Mouse (Mus musculus) C2C12 (cell line): ENCODE results near the gene Ptcra. TPM values are rescaled to one million over a fixed set of nuclear protein-coding genes. Genes with fewer than 3 reads are reported as not detected.

Experiments used
- H3K27me3 ChIP-seq: one replicate; pipeline ENCODE4 v1.6.1; 2011; ENCODE audit not compliant: control insufficient read depth, insufficient read depth, insufficient read length
- H3K36me3 ChIP-seq: one replicate; pipeline ENCODE4 v1.6.1; 2011; ENCODE audit not compliant: control insufficient read depth, insufficient read depth
- H3K4me3 ChIP-seq: one replicate; pipeline ENCODE4 v1.5.1; 2011; ENCODE audit warnings: mild to moderate bottlenecking, control low read depth; ENCODE audit not compliant: poor library complexity, insufficient read depth, severe bottlenecking
- H3K79me2 ChIP-seq: one replicate; pipeline ENCODE4 v1.6.1; 2011; ENCODE audit not compliant: control insufficient read depth, insufficient read depth
- H3K79me3 ChIP-seq: one replicate; pipeline ENCODE4 v1.6.1; 2011; ENCODE audit warnings: low read depth, control low read depth
- H3ac ChIP-seq: one replicate; pipeline ENCODE3; 2011; ENCODE audit warnings: low read depth; ENCODE audit not compliant: control insufficient read depth, insufficient read length
- CEBPB ChIP-seq: IDR thresholded peaks from one replicate; pipeline ENCODE4 v1.6.1; 2011; ENCODE audit warnings: low read depth, mild to moderate bottlenecking, control low read depth, moderate library complexity
- CTCF ChIP-seq: IDR thresholded peaks from one replicate; pipeline ENCODE4 v1.5.1; 2011; ENCODE audit not compliant: control insufficient read depth, insufficient read depth, insufficient read length
- FOSL1 ChIP-seq: IDR thresholded peaks from one replicate; pipeline ENCODE4 v1.8.0; 2011; ENCODE audit warnings: mild to moderate bottlenecking, low read length; ENCODE audit not compliant: poor library complexity, insufficient read depth, severe bottlenecking
- MAX ChIP-seq: IDR thresholded peaks from one replicate; pipeline ENCODE4 v1.6.1; 2011; ENCODE audit warnings: mild to moderate bottlenecking, control low read depth
- MYOD1 ChIP-seq: IDR thresholded peaks from one replicate; pipeline ENCODE4 v1.6.1; 2011; ENCODE audit warnings: low read depth; ENCODE audit not compliant: control insufficient read depth, insufficient read length
- MYOG ChIP-seq: IDR thresholded peaks from one replicate; pipeline ENCODE4 v1.6.1; 2011; ENCODE audit not compliant: control insufficient read depth, insufficient read length; ENCODE audit errors: extremely low read depth
- USF1 ChIP-seq: IDR thresholded peaks from one replicate; pipeline ENCODE4 v1.6.1; 2011; ENCODE audit warnings: low read depth, mild to moderate bottlenecking, control low read depth, moderate library complexity
- polyA plus RNA-seq: library from polyadenylated mRNA; unstranded; fragments of >200 nt; fragmentation: generic; extraction: Trizol; gene quantifications from one replicate; pipeline ENCODE4 v1.2.1, GENCODE M21; 2012; ENCODE audit warnings: missing spikeins

Gene Ptcra
- polyA plus RNA-seq, 1 experiment, result 0.06 TPM

DNA sequence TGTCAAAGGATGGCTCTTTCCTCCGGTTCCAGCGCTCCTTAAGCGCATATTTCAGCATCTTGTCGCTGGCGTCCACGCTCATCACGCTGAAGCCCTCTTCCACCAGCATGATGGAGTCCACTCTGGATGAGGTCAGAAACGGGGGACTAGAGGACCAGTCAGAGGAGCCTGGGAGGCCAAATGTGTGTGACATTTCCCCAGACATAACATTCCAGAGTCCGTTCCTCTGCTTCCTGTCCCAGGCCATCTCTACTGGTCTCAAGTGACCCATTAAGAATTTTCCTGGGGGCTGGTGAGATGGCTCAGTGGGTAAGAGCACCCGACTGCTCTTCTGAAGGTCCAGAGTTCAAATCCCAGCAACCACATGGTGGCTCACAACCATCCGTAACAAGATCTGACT, 36.2 kb downstream of the Ptcra start:
- no peaks in the 10 kb centered on the region for H3K79me3 ChIP-seq
- no peaks in the 10 kb centered on the region for H3K27me3 ChIP-seq
- TF ChIP-seq MYOD1, result no peak
- TF ChIP-seq MYOG, result no peak
- TF ChIP-seq CEBPB, result no peak
- TF ChIP-seq USF1, result no peak
- TF ChIP-seq FOSL1, result no peak
- no peaks in the 10 kb centered on the region for H3K36me3 ChIP-seq
- no peak overlapping the region for H3ac ChIP-seq
- no peaks in the 10 kb centered on the region for H3K79me2 ChIP-seq
- H3K4me3 ChIP-seq, result no peak overlapping the region

- H3ac ChIP-seq, result no peak overlapping the region
- H3K36me3 ChIP-seq, result no peaks in the 10 kb centered on the region
- H3K79me3 ChIP-seq, result no peaks in the 10 kb centered on the region
- H3K4me3 ChIP-seq, result no peak overlapping the region
- no peaks in the 10 kb centered on the region for H3K27me3 ChIP-seq
- TF ChIP-seq FOSL1, result no peak
- TF ChIP-seq MAX, result no peak
- TF ChIP-seq CEBPB, result peak; percentile 10
- H3K79me2 ChIP-seq, result no peaks in the 10 kb centered on the region
Observed at GRCm38 (mm10) chr17:46725731-46726645, 37.5 kb downstream of the Ptcra start.

DNA sequence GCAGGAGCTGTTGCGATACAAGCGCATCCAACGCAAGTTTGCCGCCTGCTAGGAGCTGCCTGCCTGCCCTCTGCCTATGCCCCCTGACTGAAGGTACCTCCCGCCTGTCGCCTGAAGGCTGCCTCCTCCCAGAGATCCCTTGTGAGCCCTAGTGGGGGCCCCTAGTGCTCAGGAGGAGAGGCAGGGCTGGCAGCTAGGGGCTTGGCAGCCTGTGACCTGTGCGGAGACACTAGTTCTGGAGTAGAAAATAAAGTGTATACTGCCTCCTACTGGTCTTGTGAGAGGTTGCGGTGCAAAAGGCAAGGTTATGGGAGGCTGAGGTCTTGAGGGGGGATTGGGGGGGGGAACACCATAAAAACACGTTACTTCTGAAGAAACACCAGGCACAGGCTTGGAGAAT, 38.2 kb downstream of the Ptcra start:
- Histone ChIP-seq H3K79me3 (no peaks in the 10 kb centered on the region), H3K79me2 (no peaks in the 10 kb centered on the region), H3ac (no peak overlapping the region), H3K4me3 (no peak overlapping the region), H3K27me3 (no peaks in the 10 kb centered on the region), H3K36me3 (no peaks in the 10 kb centered on the region)
- TF ChIP-seq MYOD1, result no peak
- TF ChIP-seq CEBPB, result no peak
- TF ChIP-seq CTCF, result peak; percentile 21
- no peak for TF ChIP-seq USF1

- Histone ChIP-seq H3K4me3 (no peak overlapping the region), H3K36me3 (no peaks in the 10 kb centered on the region), H3K79me3 (no peaks in the 10 kb centered on the region), H3K27me3 (no peaks in the 10 kb centered on the region), H3ac (no peak overlapping the region), H3K79me2 (no peaks in the 10 kb centered on the region)
- TF ChIP-seq CTCF (no peak), MYOG (no peak), MYOD1 (no peak), CEBPB (no peak), MAX (no peak), FOSL1 (no peak), USF1 (no peak)
Observed at GRCm38 (mm10) chr17:46724477-46725084, 38.9 kb downstream of the Ptcra start.

DNA sequence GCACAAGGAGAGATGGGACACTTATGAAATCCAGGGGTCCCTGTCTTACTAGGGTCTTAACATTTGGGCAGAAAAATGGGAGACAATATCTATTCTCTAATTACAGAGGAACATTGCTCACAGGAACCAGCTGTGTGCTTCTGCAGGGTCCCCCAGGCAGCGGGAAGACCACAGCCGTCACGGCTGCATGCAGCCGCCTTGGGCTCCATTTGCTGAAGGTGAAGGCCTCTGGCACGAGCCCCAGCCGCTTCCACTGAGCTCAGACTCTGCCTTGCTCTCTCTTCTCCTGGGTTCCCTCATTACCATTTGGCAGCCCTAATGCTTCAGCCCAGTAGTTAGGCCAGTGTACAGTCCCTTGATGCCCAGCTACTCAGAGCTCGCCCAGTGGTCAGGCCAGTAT, 42.4 kb downstream of the Ptcra start:
- Histone ChIP-seq H3K79me3 (no peaks in the 10 kb centered on the region), H3K36me3 (no peaks in the 10 kb centered on the region), H3ac (no peak overlapping the region), H3K4me3 (no peak overlapping the region), H3K27me3 (no peaks in the 10 kb centered on the region), H3K79me2 (no peaks in the 10 kb centered on the region)
- TF ChIP-seq CEBPB (no peak), MYOG (no peak), CTCF (no peak), FOSL1 (no peak)

DNA sequence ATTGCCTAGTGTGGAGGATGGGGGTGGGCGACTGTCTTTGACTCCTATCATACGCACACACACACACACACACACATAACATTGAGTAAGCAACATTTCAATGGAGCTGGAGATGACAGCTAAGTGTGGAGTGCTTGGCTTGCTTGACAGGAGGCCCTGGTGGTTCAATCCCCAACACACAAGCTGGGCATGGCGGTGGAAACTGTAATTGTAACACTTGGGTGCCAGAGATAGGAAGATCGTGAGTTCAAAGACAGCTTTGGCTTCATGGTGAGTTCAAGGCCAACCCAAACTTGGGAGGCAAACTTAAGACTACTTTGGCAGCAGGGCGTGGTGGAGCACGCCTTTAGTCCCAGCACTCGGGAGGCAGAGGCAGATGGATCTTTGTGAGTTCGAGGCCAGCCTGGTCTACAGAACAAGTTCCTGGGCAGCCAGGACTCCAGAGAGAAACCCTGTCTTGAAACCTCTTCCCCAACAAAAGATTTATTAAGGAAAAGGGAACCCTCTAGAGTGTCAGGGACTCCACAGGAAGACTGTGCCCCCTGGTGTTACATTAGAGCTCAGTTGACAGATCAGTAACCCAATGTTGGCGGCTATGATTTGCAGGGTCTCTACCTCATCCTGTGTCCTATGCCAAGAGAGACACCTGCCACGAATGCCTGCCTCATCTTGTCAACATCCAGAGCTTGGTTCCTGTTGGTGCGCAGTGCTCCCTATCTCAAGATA, 48.6 kb downstream of the Ptcra start:
- H3K79me2 ChIP-seq, result peaks cover 27% of the 10 kb centered on the region
- peaks cover 12% of the 10 kb centered on the region for H3K79me3 ChIP-seq
- H3ac ChIP-seq, result no peak overlapping the region
- no peak overlapping the region for H3K4me3 ChIP-seq
- peaks cover 20% of the 10 kb centered on the region for H3K36me3 ChIP-seq
- no peaks in the 10 kb centered on the region for H3K27me3 ChIP-seq
- no peak for TF ChIP-seq USF1
- no peak for TF ChIP-seq MYOD1
- no peak for TF ChIP-seq CEBPB
- TF ChIP-seq CTCF, result no peak
- TF ChIP-seq MYOG, result no peak
- no peak for TF ChIP-seq MAX
- TF ChIP-seq FOSL1, result no peak
